Mouse (Mus musculus): ENCODE data around the gene Polr1d. TPM values are rescaled to one million over a fixed set of nuclear protein-coding genes. Genes with fewer than 3 reads are reported as not detected.

Polr1d gene
- polyA plus RNA-seq, 1 experiment from 2014 or later, result 151 TPM

DNA sequence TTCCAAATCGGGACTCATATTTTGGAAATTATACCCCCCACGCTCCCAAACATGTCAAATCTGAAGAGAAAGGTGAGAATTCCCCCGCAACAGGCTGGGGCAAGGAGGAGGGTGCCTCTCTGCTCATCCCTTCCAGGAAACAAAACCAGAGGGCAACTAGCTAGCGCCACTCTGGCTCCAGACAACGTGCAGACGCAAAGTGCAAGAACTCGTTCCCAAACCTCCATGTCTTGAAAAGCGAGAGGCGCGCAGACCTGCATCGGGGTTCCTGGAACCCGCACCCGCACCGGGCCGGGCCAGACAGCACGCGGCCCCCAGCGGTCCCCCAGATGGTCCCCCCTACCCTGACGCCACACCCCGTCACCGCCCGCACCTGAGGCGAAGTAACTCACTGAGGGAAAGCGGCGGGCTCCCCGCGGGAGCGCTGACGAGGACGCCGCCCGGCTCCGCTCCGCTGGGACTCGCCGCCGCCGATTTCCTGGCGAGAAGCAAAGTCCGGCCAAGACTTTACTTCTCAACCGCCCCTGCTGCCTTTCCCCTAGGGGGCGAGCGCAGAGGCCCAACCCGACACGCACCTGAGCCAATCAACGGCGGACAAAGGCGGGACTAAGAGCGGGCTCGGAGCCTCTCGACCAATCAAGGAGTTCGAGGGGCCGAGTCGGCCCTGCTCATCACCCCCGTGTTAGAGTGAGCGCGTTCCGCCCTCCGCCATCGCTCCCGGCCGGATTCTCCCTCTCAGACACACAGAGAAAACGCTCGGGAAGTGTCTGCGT is 638 bp upstream of the Polr1d start, which contains the start of gene Lnx2:
Gene Lnx2, minus strand, starts transcription at position 561 of the 773 bp plus-strand sequence.
- Histone ChIP-seq H3K4me1 (ENCODE audit: control insufficient read depth, insufficient read depth, low read length) (peaks cover 34% of the 10 kb centered on the region), H3K4me3 (ENCODE audit: low read length) (peak within 1 kb of the TSS; percentile 84), H3K9me3 (ENCODE audit: control insufficient read depth, low read length) (no peaks in the 10 kb centered on the region), H3K27me3 (replicated peaks; ENCODE audit: control insufficient read depth, insufficient read depth, low read length) (no peaks in the 10 kb centered on the region), H3K36me3 (ENCODE audit: control insufficient read depth, insufficient read depth, low read length) (no peaks in the 10 kb centered on the region), H3K27ac (ENCODE audit: low read length) (peak within 1 kb of the TSS; percentile 98), H3K4me2 (ENCODE audit: low read depth, low read length) (peak within 1 kb of the TSS; percentile 83), H3K9ac (ENCODE audit: low read depth, low read length) (peak within 1 kb of the TSS; percentile 93)
- WGBS, result under 1% methylated on average over 64 of the region's 65 CpGs
- ATAC-seq, result peak; percentile 98

DNA sequence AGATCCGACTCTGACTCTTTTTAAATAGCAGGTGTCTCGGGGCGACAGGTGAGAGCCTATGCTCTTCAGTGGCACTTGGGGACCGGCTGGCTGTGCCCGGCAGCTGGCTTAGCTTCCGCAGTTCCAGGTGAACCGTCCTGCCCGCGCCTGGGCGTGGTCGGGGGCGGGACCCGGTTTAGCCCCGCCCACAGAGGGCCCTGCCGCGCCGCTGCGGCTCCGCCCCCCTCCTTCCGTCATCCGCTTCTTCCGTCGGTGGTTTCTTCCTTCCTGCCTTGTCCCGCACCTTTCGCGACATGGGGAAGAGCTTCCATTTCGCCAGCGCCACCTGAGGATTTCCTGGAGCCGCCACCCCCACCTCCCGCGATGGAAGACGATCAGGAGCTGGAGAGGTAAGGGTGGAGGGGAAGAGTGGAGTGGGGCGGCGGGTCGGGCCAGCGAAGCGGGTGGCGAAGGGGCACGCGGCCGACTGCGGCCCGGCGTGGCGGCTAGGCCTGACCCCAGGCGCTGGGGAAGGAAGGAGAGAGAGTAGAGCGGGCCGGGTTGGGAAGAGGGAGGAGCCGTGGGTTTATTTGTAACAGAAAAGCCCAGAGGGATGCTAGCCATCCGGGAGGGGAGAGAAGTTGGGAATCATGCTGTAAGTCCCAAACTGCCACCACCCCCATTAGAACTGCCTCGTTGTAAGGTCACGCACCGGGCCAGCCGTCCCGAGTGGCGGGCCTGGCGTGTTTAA is 620 bp downstream of the Polr1d start:
- no peaks in the 10 kb centered on the region; the same call in 1 of the 2 replicates for H3K36me3 ChIP-seq (ENCODE audit: control insufficient read depth, insufficient read depth, low read length)
- H3K9me3 ChIP-seq (ENCODE audit: control insufficient read depth, low read length), result no peaks in the 10 kb centered on the region
- peaks cover 40% of the 10 kb centered on the region for H3K4me1 ChIP-seq (ENCODE audit: control insufficient read depth, insufficient read depth, low read length)
- peak overlapping the region; percentile 84 for H3K4me3 ChIP-seq (ENCODE audit: low read length)
- peak overlapping the region; percentile 87 for H3K9ac ChIP-seq (ENCODE audit: low read depth, low read length)
- ATAC-seq, result peak; percentile 77
- peak overlapping the region; percentile 98 for H3K27ac ChIP-seq (ENCODE audit: low read length)
- no peaks in the 10 kb centered on the region for H3K27me3 ChIP-seq (replicated peaks; ENCODE audit: control insufficient read depth, insufficient read depth, low read length)
- WGBS, result under 1% methylated on average over 56 of the region's 57 CpGs
- peak overlapping the region; percentile 83 for H3K4me2 ChIP-seq (ENCODE audit: low read depth, low read length)

DNA sequence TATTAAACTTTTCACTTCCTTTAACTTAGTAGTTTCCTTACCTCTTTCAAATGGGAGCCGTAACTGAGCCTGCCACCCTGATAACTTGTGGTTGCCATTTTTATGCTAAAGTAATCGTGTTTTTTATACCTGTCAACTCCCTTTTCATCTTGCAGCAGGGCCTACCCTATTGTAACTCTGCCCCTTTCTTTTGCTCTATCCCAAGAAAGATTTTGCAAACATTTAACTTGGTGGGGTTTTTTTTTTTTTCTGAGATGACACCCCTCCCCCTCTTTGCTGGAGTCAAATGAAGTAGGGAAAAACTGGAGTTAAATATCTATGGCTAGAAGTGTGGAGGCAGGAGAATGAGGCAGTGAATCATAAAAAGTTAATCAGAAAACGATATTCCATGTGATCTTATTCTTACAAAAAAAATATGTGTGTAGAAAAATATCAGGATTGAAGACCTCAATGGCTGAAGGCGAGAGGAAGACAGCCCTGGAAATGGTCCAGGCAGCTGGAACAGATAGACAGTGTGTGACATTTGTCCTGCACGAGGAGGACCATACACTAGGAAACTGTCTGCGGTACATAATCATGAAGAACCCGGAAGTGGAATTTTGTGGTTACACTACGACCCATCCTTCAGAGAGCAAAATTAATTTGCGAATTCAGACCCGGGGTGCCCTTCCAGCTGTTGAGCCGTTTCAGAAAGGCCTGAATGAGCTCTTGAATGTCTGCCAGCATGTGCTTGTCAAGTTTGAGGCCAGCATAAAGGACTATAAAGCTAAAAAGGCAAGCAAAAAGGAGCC is 1.5 kb downstream of the Polr1d start:
- Histone ChIP-seq H3K4me2 (ENCODE audit: low read depth, low read length) (peak overlapping the region; percentile 83), H3K9ac (ENCODE audit: low read depth, low read length) (peak overlapping the region; percentile 87), H3K4me3 (ENCODE audit: low read length) (peak overlapping the region; percentile 84), H3K9me3 (ENCODE audit: control insufficient read depth, low read length) (no peaks in the 10 kb centered on the region), H3K36me3 (ENCODE audit: control insufficient read depth, insufficient read depth, low read length) (no peaks in the 10 kb centered on the region; the same call in 1 of the 2 replicates), H3K4me1 (ENCODE audit: control insufficient read depth, insufficient read depth, low read length) (peaks cover 34% of the 10 kb centered on the region), H3K27ac (ENCODE audit: low read length) (peak overlapping the region; percentile 70), H3K27me3 (replicated peaks; ENCODE audit: control insufficient read depth, insufficient read depth, low read length) (no peaks in the 10 kb centered on the region)
- ATAC-seq, result no peak
- 46% methylated on average over 11 of the region's 11 CpGs for WGBS

DNA sequence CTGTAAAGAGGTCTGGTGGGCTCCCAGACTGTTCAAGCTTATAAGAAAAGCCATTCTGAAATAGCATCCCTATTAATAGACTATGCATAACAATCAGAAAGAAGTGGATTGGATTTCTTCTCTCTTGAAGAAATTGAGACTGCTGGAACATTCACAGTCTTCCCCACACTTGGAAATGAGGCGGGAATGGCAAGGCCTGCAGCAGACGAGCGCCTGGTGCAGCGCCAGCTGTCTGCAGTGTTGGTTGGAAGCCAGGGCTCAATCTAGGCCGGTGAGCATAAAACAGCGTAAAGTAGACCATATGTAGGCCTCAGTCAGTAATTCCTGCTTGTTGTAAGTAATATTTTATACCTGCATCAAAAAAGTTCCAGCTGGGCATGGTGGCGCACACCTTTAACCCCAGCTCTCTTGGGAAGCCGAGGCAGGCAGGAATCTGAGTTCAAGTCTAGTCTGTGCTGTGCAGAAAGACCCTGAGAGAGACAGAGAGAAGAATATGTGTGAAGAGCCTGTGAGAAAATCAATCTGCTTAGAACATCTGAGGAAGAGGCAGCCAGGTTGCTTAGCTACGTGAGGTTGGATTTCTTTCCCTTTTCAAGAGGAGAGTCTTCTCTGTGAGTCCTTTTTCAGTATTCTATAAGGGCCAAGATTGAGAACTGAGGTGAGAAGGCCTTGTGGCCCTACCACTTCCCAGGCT is 8.5 kb downstream of the Polr1d start:
- H3K27ac ChIP-seq (ENCODE audit: low read length), result no peak overlapping the region
- no peaks in the 10 kb centered on the region for H3K9me3 ChIP-seq (ENCODE audit: control insufficient read depth, low read length)
- H3K4me1 ChIP-seq (ENCODE audit: control insufficient read depth, insufficient read depth, low read length), result peaks cover 7% of the 10 kb centered on the region
- H3K9ac ChIP-seq (ENCODE audit: low read depth, low read length), result no peak overlapping the region
- H3K4me2 ChIP-seq (ENCODE audit: low read depth, low read length), result no peak overlapping the region
- no peaks in the 10 kb centered on the region; the same call in 1 of the 2 replicates for H3K36me3 ChIP-seq (ENCODE audit: control insufficient read depth, insufficient read depth, low read length)
- no peak overlapping the region for H3K4me3 ChIP-seq (ENCODE audit: low read length)
- H3K27me3 ChIP-seq (replicated peaks; ENCODE audit: control insufficient read depth, insufficient read depth, low read length), result no peaks in the 10 kb centered on the region
- ATAC-seq, result no peak
- 77% methylated on average over 9 of the region's 9 CpGs for WGBS

DNA sequence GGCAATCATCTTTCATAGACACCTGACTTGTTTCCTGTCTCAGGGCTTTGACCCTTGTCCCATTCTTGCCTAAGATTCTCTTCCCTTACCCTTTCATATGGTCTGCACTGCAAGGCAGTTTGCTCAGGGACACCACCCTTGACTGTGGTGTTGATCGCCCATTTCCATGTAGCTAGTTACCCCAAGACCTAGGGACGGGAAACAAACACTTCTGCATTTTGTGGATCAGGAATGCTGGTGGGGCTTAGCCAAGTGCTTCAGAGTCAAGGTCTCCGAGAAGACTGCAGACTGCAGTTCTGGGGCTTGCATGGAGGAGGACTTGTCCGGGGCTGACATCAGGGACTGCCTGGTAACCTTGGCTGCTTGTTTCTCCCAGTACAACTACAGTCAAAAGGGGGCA is 10.0 kb downstream of the Polr1d start:
- Histone ChIP-seq H3K4me1 (ENCODE audit: control insufficient read depth, insufficient read depth, low read length) (peaks cover 3% of the 10 kb centered on the region), H3K9me3 (ENCODE audit: control insufficient read depth, low read length) (no peaks in the 10 kb centered on the region)
- 89% methylated on average over 4 of the region's 4 CpGs for WGBS

DNA sequence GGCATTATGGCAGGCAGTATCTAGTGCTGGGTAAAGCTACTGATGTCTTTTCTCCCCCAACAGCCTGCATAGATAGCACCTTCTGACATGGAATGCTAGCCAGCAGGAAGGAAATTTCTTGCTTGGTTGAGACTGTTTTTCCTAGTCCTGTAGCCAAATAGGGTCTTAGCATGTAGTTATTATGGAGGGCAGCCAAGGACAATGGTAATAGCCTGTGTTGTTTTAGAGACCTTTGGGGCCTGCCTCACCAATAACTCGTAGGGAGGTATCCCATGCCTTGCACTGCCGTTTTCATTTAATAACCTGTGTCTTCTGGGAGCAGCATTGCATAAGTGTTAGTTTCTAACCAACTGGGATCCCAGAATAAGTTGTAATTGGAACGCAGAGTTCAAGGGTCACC is 13.0 kb downstream of the Polr1d start:
- Histone ChIP-seq H3K27me3 (replicated peaks; ENCODE audit: control insufficient read depth, insufficient read depth, low read length) (no peaks in the 10 kb centered on the region), H3K4me2 (ENCODE audit: low read depth, low read length) (no peak overlapping the region), H3K4me3 (ENCODE audit: low read length) (no peak overlapping the region), H3K9ac (ENCODE audit: low read depth, low read length) (no peak overlapping the region), H3K4me1 (ENCODE audit: control insufficient read depth, insufficient read depth, low read length) (no peaks in the 10 kb centered on the region), H3K36me3 (ENCODE audit: control insufficient read depth, insufficient read depth, low read length) (no peaks in the 10 kb centered on the region), H3K27ac (ENCODE audit: low read length) (no peak overlapping the region), H3K9me3 (ENCODE audit: control insufficient read depth, low read length) (no peaks in the 10 kb centered on the region)
- ATAC-seq, result no peak
- WGBS, result 81% methylated on average over 3 of the region's 3 CpGs

More for the DNA sequence above, 10.0 kb downstream of the Polr1d start:
- Histone ChIP-seq H3K27ac (ENCODE audit: low read length) (no peak overlapping the region), H3K4me3 (ENCODE audit: low read length) (no peak overlapping the region), H3K27me3 (replicated peaks; ENCODE audit: control insufficient read depth, insufficient read depth, low read length) (no peaks in the 10 kb centered on the region), H3K9ac (ENCODE audit: low read depth, low read length) (no peak overlapping the region), H3K4me2 (ENCODE audit: low read depth, low read length) (no peak overlapping the region), H3K36me3 (ENCODE audit: control insufficient read depth, insufficient read depth, low read length) (no peaks in the 10 kb centered on the region)
- ATAC-seq, result no peak

DNA sequence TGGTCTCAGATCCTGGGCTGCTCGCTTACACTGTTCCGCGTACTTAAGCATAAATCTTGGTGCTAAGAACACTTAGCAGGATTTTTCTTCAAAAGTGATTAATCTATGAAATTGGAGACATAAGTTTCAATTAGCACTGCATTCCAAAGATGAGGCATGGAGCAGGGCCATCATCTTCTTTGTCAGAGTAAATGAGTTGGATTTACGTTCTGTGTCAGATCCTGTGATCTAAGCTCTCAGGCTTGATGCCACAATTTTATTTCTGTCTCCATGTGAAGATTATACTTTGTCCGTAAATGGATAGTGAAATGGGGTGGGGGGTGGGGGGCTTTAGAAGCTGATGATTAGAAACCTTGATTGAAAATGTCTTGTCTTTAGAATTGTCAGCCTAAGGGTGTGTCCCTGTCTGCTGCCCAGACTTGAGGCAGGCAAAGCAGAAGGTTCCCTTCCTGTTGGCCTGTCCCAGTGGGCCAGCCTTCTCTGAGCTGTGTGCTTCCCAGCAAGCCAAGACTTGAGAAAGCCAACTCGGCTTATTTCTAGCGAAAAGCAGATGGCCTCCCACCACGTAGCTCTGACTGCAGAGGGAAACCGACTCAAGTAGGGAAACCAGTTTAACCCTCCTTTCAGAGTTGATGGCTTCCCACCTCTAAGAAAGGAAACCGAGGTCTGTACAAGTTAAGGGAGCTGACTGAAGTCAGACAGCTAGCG is 13.6 kb downstream of the Polr1d start:
- H3K27me3 ChIP-seq (replicated peaks; ENCODE audit: control insufficient read depth, insufficient read depth, low read length), result no peaks in the 10 kb centered on the region
- H3K27ac ChIP-seq (ENCODE audit: low read length), result no peak overlapping the region
- WGBS, result 78% methylated on average over 11 of the region's 11 CpGs
- H3K4me3 ChIP-seq (ENCODE audit: low read length), result no peak overlapping the region
- H3K4me2 ChIP-seq (ENCODE audit: low read depth, low read length), result no peak overlapping the region
- H3K36me3 ChIP-seq (ENCODE audit: control insufficient read depth, insufficient read depth, low read length), result no peaks in the 10 kb centered on the region
- H3K4me1 ChIP-seq (ENCODE audit: control insufficient read depth, insufficient read depth, low read length), result no peaks in the 10 kb centered on the region
- H3K9me3 ChIP-seq (ENCODE audit: control insufficient read depth, low read length), result no peaks in the 10 kb centered on the region
- no peak overlapping the region for H3K9ac ChIP-seq (ENCODE audit: low read depth, low read length)
- no peak for ATAC-seq

DNA sequence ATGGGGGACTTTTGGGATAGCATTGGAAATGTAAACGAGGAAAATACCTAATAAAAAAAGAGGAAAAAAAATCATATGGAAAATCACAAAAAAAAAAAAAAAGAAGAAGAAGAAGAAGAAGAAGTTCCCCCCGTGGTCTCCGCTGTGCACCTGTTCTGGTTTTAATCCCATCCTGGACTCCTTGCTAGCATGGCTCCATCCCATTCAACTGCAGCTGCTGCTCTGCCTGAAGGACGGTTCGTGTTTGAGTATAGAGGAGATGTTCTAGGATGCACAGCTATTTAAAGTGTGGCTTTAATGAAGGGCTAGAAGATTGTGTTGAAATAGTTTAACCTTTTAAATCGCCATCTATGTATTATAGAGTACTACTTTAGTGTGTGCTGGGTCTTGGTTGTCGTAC is 15.6 kb downstream of the Polr1d start:
- ATAC-seq, result no peak
- 94% methylated on average over 7 of the region's 7 CpGs for WGBS
- H3K36me3 ChIP-seq (ENCODE audit: control insufficient read depth, insufficient read depth, low read length), result no peaks in the 10 kb centered on the region
- H3K9ac ChIP-seq (ENCODE audit: low read depth, low read length), result no peak overlapping the region
- H3K4me1 ChIP-seq (ENCODE audit: control insufficient read depth, insufficient read depth, low read length), result no peaks in the 10 kb centered on the region
- H3K27ac ChIP-seq (ENCODE audit: low read length), result no peak overlapping the region
- H3K4me3 ChIP-seq (ENCODE audit: low read length), result no peak overlapping the region
- H3K9me3 ChIP-seq (ENCODE audit: control insufficient read depth, low read length), result no peaks in the 10 kb centered on the region
- no peak overlapping the region for H3K4me2 ChIP-seq (ENCODE audit: low read depth, low read length)
- H3K27me3 ChIP-seq (replicated peaks; ENCODE audit: control insufficient read depth, insufficient read depth, low read length), result no peaks in the 10 kb centered on the region
